Mouse (Mus musculus) fat pad, adult 2 months (tissue): Measurements from ENCODE around the gene Ubb.
A peak's percentile ranks its signal among the peaks of the same experiment; 100 is the strongest.
"Not testable (repeated sequence)": the region's sequence is repeated elsewhere in the genome, so short reads cannot be mapped to it uniquely, and the experiment has no call there.

Experiments
- DNase-seq: peaks from one replicate; pipeline ENCODE4 v3.0.0-alpha.2; 2011; ENCODE audit warnings: low read depth, low spot score; ENCODE audit errors: extremely low read depth

Ubb gene

GRCm38 (mm10) chr11:62550727-62551225, at the start of gene Ubb:
TSS of gene Ubb (plus strand) at chr11:62551171.
- peak; percentile 88 for DNase-seq

- no peak for DNase-seq
Measured at GRCm38 (mm10) chr11:62507683-62508082, 43.3 kb upstream of the Ubb start.

GRCm38 (mm10) chr11:62508365-62508764, 42.6 kb upstream of the Ubb start:
- DNase-seq, result not testable (repeated sequence)

GRCm38 (mm10) chr11:62508816-62509215, 42.2 kb upstream of the Ubb start:
- not testable (repeated sequence) for DNase-seq

GRCm38 (mm10) chr11:62509571-62509970, 41.4 kb upstream of the Ubb start:
- DNase-seq, result no peak

GRCm38 (mm10) chr11:62510956-62511355, 40.0 kb upstream of the Ubb start:
- no peak for DNase-seq

GRCm38 (mm10) chr11:62511444-62512202, 39.3 kb upstream of the Ubb start:
- DNase-seq, result no peak

- DNase-seq, result no peak
Measured at GRCm38 (mm10) chr11:62512529-62513080, 38.4 kb upstream of the Ubb start.

GRCm38 (mm10) chr11:62513311-62513710, 37.7 kb upstream of the Ubb start:
- DNase-seq, result no peak

- DNase-seq, result no peak
Measured at GRCm38 (mm10) chr11:62518991-62519390, 32.0 kb upstream of the Ubb start.

- DNase-seq, result no peak
Measured at GRCm38 (mm10) chr11:62522283-62522682, 28.7 kb upstream of the Ubb start.

- DNase-seq, result no peak
Measured at GRCm38 (mm10) chr11:62537089-62537488, 13.9 kb upstream of the Ubb start.

GRCm38 (mm10) chr11:62537590-62537989, 13.4 kb upstream of the Ubb start:
- DNase-seq, result no peak

GRCm38 (mm10) chr11:62538321-62539088, 12.5 kb upstream of the Ubb start:
- no peak for DNase-seq

GRCm38 (mm10) chr11:62539089-62539890, 11.7 kb upstream of the Ubb start, which contains the start of gene Cenpv:
TSS of gene Cenpv (minus strand) at chr11:62539261.
- no peak for DNase-seq

GRCm38 (mm10) chr11:62540167-62540566, 10.8 kb upstream of the Ubb start:
- DNase-seq, result no peak

GRCm38 (mm10) chr11:62540969-62541368, 10.0 kb upstream of the Ubb start:
- DNase-seq, result no peak

GRCm38 (mm10) chr11:62541581-62541980, 9.4 kb upstream of the Ubb start:
- no peak for DNase-seq

GRCm38 (mm10) chr11:62543991-62544390, 7.0 kb upstream of the Ubb start:
- DNase-seq, result no peak

- peak; percentile 72 for DNase-seq
Measured at GRCm38 (mm10) chr11:62549782-62550181, 1.2 kb upstream of the Ubb start.

GRCm38 (mm10) chr11:62550227-62550685, 715 bp upstream of the Ubb start:
- no peak for DNase-seq
